Mouse (Mus musculus): Measurements from ENCODE around the gene Arhgap15. TPM values are rescaled to one million over a fixed set of nuclear protein-coding genes. Genes with fewer than 3 reads are reported as not detected.

Gene Arhgap15
- polyA plus RNA-seq, 1 experiment from 2014 or later, result 0.86 TPM

DNA sequence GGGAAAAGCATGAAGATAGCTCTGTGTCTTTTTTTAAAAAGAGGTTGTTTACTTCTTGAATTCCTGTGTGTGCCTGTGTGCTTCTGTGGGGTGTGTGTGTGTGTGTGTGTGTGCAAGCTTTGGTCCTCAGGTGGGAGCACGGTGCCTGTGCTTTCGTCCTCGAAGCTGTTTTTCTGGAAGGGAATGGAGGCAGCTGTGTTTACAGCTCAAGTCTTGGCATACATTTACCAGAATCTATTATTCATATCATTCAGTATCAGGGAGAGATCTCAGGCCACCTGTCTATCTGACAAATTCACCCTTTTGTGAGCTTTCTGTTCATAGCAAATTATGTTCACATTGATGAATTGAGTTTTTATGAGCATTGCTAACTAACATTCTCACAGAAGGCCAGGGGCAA lies 550.5 kb downstream of the Arhgap15 start:
- no peaks in the 10 kb centered on the region for H3K27me3 ChIP-seq (ENCODE audit: insufficient read depth, low read length)
- no peaks in the 10 kb centered on the region for H3K36me3 ChIP-seq (ENCODE audit: insufficient read depth)
- no peak overlapping the region for H3K9ac ChIP-seq
- no peak for TF ChIP-seq CTCF (IDR thresholded peaks at IDR 0.05; ENCODE audit: low read depth)
- H3K4me2 ChIP-seq, result no peak overlapping the region
- H3K4me1 ChIP-seq (ENCODE audit: insufficient read depth), result no peaks in the 10 kb centered on the region
- no peak overlapping the region for H3K27ac ChIP-seq (ENCODE audit: low read depth)
- ATAC-seq (ENCODE audit: insufficient read depth) (no peak), DNase-seq (no peak)
- no peak overlapping the region for H3K4me3 ChIP-seq (ENCODE audit: low read depth, low read length)
- H3K9me3 ChIP-seq (ENCODE audit: low read depth, low read length), result no peaks in the 10 kb centered on the region
- WGBS, result 56% methylated on average over 3 of the region's 3 CpGs

DNA sequence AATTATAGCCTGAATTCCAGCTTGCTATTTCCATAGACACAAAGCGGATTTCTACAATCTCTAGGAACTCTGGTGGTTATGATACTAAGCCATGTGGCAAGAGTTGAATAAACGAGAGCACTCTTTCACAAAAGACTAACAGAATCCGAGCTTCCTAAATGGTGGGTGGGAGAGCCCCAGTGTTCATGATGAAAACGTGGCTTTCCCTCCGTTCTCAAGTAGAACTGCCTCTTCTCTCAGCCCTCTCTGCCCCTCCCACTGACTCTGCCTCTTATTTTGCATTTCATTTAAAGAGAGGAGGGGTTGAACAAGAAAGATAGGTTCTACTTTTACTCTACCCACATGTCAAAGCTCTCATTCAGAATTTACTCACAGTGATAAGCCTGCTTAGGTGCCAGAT lies 551.3 kb downstream of the Arhgap15 start:
- Histone ChIP-seq H3K9me3 (ENCODE audit: low read depth, low read length) (no peaks in the 10 kb centered on the region), H3K36me3 (ENCODE audit: insufficient read depth) (no peaks in the 10 kb centered on the region), H3K9ac (no peak overlapping the region), H3K27me3 (ENCODE audit: insufficient read depth, low read length) (no peaks in the 10 kb centered on the region), H3K4me1 (ENCODE audit: insufficient read depth) (no peaks in the 10 kb centered on the region), H3K4me2 (no peak overlapping the region), H3K27ac (ENCODE audit: low read depth) (no peak overlapping the region), H3K4me3 (ENCODE audit: low read depth, low read length) (no peak overlapping the region)
- 41% methylated on average over 5 of the region's 5 CpGs for WGBS
- ATAC-seq (ENCODE audit: insufficient read depth), result no peak
- no peak for TF ChIP-seq CTCF (IDR thresholded peaks at IDR 0.05; ENCODE audit: low read depth)
- DNase-seq, result no peak

DNA sequence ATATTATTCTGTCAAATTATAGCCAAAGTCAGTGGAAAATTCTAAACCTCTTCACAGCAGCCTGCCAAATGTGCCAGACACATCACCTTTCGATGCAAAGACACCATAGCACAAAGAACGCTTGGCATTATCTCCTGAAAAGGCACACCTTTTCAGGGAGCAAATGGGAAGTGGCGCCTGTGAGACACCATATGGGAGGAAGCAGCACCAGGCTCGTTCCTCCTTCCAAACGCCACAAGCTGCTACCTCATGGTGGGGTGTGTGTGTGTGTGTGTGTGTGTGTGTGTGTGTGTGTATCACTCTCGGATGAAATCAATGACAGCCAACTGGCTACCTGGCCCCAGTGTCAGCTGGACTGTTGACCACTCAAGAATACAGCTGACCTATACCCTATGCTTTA lies 551.8 kb downstream of the Arhgap15 start:
- ATAC-seq (ENCODE audit: insufficient read depth) (no peak), DNase-seq (no peak)
- no peaks in the 10 kb centered on the region for H3K36me3 ChIP-seq (ENCODE audit: insufficient read depth)
- no peak overlapping the region for H3K27ac ChIP-seq (ENCODE audit: low read depth)
- H3K4me1 ChIP-seq (ENCODE audit: insufficient read depth), result no peaks in the 10 kb centered on the region
- no peak for TF ChIP-seq CTCF (IDR thresholded peaks at IDR 0.05; ENCODE audit: low read depth)
- 69% methylated on average over 6 of the region's 6 CpGs for WGBS
- no peaks in the 10 kb centered on the region for H3K27me3 ChIP-seq (ENCODE audit: insufficient read depth, low read length)
- no peak overlapping the region for H3K4me2 ChIP-seq
- H3K4me3 ChIP-seq (ENCODE audit: low read depth, low read length), result no peak overlapping the region
- no peak overlapping the region for H3K9ac ChIP-seq
- H3K9me3 ChIP-seq (ENCODE audit: low read depth, low read length), result no peaks in the 10 kb centered on the region

DNA sequence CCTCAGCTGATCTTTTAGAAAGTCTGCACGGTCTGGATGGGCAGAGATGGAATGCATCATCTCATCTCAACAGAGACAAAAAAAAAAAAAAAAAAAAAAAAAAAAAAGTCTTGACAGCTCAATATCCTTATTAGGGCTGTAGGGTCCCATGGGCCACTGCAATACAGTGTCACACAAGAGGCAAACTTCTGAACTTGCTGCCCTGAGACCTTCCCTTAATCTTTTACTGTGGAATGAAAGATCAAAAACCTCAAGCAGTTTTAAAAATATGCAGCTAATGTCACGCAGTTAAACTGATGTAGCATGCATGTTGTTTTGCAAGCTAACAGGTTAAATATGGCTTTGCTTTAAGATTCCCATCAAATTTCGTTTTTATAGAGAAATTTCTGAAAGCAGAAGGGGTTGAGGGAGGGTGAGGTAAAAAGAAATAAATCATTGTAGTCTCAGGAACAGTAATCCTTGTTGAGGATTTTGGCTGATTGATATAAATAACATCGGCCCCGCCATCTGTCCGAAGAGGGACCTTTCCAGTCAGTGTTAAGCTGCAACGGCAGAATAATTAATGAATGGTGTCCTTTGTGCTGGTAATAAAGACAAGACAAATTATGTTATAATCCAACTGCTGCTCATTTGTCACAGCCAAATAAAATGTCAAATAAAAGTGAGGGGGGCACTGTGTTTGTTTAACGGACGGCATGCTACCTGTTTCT lies 555.8 kb downstream of the Arhgap15 start:
- DNase-seq (no peak), ATAC-seq (ENCODE audit: insufficient read depth) (no peak)
- H3K9ac ChIP-seq, result no peak overlapping the region
- no peaks in the 10 kb centered on the region for H3K9me3 ChIP-seq (ENCODE audit: low read depth, low read length)
- no peaks in the 10 kb centered on the region for H3K36me3 ChIP-seq (ENCODE audit: insufficient read depth)
- H3K4me2 ChIP-seq, result no peak overlapping the region
- TF ChIP-seq CTCF (IDR thresholded peaks at IDR 0.05; ENCODE audit: low read depth), result no peak
- no peak overlapping the region for H3K4me3 ChIP-seq (ENCODE audit: low read depth, low read length)
- H3K27me3 ChIP-seq (ENCODE audit: insufficient read depth, low read length), result no peaks in the 10 kb centered on the region
- WGBS, result 27% methylated on average over 9 of the region's 9 CpGs
- no peaks in the 10 kb centered on the region for H3K4me1 ChIP-seq (ENCODE audit: insufficient read depth)
- no peak overlapping the region for H3K27ac ChIP-seq (ENCODE audit: low read depth)

DNA sequence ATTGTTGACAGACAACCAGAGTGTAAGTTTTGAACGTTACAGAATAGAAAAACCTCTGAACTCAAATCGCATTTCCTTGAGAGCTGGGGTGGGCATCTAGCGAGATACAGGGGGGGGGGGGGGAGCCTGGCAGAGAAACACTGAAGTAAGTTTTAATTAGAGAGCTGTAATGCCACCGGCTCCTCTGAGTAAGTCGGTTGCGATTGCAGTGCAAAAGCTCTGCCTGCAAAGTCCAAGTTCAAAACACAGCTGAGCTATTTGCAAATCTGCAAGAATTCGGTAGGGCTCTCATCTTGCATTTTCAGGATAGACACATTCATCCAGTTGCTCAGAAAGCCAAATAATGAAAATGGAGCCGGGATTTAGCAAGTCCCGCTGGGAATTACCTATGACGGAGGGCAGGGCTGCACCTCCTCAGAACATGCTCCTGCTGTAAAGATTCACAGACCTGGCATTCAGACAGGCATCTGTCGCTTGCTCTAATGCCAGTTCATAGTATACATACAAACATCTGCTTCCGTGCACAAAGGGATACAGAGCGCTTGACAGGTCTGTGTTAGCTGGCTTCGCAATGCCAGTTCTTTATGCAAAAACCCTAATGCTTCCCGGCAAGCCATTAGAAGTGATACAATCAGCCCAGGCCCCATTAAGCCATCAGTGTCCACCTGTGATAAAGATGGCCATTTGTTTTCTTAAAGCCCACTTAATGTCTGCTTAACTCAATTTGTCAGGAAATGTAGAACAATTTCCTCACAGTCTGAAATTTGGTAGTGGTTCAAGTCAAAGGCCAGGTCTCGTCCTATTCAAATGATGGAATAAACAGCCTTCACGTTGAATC lies 556.6 kb downstream of the Arhgap15 start:
- ATAC-seq (ENCODE audit: insufficient read depth), result no peak
- H3K4me1 ChIP-seq (ENCODE audit: insufficient read depth), result peaks cover 4% of the 10 kb centered on the region; the same call in 1 of the 2 replicates
- DNase-seq, result no peak
- no peak overlapping the region for H3K9ac ChIP-seq
- H3K27me3 ChIP-seq (ENCODE audit: insufficient read depth, low read length), result no peaks in the 10 kb centered on the region
- H3K4me2 ChIP-seq, result no peak overlapping the region
- H3K36me3 ChIP-seq (ENCODE audit: insufficient read depth), result no peaks in the 10 kb centered on the region
- WGBS, result 38% methylated on average over 17 of the region's 17 CpGs
- H3K9me3 ChIP-seq (ENCODE audit: low read depth, low read length), result no peaks in the 10 kb centered on the region
- no peak for TF ChIP-seq CTCF (IDR thresholded peaks at IDR 0.05; ENCODE audit: low read depth)
- no peak overlapping the region for H3K4me3 ChIP-seq (ENCODE audit: low read depth, low read length)
- H3K27ac ChIP-seq (ENCODE audit: low read depth), result no peak overlapping the region

DNA sequence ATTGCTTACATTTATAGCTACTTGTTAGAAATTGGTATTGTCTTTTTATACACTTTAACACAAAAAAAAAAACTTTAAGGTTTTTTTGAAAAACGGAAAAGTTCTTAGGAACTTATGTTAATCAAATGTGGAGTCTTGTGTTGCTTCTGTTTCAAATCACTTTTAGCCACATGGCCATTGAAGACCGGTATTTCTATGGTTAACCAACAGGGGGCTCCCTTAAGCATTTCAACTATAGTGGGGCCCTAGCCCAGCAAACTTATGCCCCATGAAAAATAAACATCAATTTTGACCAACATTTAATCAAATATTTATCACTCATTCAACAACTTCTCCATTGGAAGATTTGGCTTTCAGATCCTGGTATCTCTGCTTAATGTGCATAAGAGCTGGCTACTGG lies 557.5 kb downstream of the Arhgap15 start:
- WGBS, result 58% methylated on average over 2 of the region's 2 CpGs

DNA sequence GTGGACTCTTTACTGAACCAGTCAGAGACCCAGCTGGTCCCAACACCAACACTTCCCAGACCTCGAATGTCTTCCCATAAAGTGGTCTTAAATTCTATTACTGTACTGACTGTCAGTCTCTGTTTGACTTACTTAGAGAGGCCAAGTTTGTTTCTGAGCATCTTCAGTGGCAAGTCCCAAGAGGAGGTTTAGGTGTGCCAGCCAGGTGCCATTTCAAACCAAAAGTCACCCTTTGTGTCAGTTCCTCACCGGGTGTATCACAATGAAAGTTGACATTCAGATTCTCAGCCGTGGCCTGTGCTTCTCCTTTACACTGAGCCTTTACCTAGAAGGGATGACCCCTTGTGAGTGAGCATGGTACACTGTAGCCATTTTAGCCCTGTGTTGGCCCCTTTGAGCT lies 560.5 kb downstream of the Arhgap15 start:
- Histone ChIP-seq H3K4me3 (ENCODE audit: low read depth, low read length) (no peak overlapping the region), H3K27ac (ENCODE audit: low read depth) (no peak overlapping the region), H3K36me3 (ENCODE audit: insufficient read depth) (no peaks in the 10 kb centered on the region), H3K4me1 (ENCODE audit: insufficient read depth) (peaks cover 8% of the 10 kb centered on the region), H3K9ac (no peak overlapping the region), H3K9me3 (ENCODE audit: low read depth, low read length) (no peaks in the 10 kb centered on the region), H3K4me2 (no peak overlapping the region), H3K27me3 (ENCODE audit: insufficient read depth, low read length) (no peaks in the 10 kb centered on the region)
- no peak for ATAC-seq (ENCODE audit: insufficient read depth)
- TF ChIP-seq CTCF (IDR thresholded peaks at IDR 0.05; ENCODE audit: low read depth), result no peak
- 85% methylated on average over 3 of the region's 3 CpGs for WGBS
- DNase-seq, result no peak

More for the DNA sequence above, 557.5 kb downstream of the Arhgap15 start:
- Histone ChIP-seq H3K36me3 (ENCODE audit: insufficient read depth) (no peaks in the 10 kb centered on the region), H3K4me1 (ENCODE audit: insufficient read depth) (peaks cover 4% of the 10 kb centered on the region; the same call in 1 of the 2 replicates), H3K4me3 (ENCODE audit: low read depth, low read length) (no peak overlapping the region), H3K27me3 (ENCODE audit: insufficient read depth, low read length) (no peaks in the 10 kb centered on the region), H3K9ac (no peak overlapping the region), H3K4me2 (no peak overlapping the region), H3K9me3 (ENCODE audit: low read depth, low read length) (no peaks in the 10 kb centered on the region), H3K27ac (ENCODE audit: low read depth) (no peak overlapping the region)
- DNase-seq (peak; percentile 49), ATAC-seq (ENCODE audit: insufficient read depth) (no peak)
- peak; percentile 32 for TF ChIP-seq CTCF (IDR thresholded peaks at IDR 0.05; ENCODE audit: low read depth)
